ENCODE assay signal across 8 mouse cellular contexts in the genomic region with DNA sequence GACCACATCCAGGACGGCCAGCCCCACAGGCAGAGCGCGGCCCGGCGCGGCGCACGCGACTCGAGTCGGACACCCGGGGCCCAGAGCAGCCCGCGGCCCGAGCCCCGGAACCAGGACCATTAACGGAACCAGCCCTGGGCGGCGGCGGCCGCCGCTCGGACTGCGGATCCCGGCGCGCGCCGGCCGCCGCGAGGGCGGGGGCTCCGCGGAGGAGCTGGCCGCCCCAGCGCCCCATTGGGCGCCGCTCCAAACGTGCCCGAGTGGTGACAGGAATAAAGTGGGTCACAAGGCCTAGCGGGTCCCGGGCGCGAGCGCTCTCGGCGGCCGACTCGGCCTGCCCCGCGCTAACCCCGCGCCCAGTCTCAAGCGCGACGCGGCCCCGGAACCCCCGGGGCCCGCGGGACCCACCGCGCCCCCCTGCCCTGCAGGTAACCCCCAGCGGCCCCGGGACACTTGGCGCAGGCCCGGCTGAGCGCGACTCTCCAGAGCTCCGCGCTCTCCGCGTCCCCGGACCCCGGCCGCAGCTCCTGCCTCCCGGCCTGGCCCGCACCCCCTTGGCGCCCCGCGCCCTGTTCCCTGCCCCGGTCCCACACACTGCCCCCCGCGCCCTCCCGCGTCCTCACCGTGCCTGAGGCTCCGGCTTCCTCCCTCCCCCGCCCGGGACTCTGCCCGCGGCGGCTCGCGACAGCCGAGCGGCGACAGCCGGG. TPM values are rescaled to one million over a fixed set of nuclear protein-coding genes. Genes with fewer than 3 reads are reported as not detected.
DNase-seq lines count a peak whose midpoint lies in the region; ATAC-seq and TF ChIP-seq lines count a peak whose summit lies in the region.

No protein-coding gene starts in this region.

- H3K27ac ChIP-seq in hindbrain, embryonic 14.5 days = peak overlapping the region; percentile 95
- H3K27ac ChIP-seq in left cerebral cortex, adult 2 months = peak overlapping the region; percentile 89

- H3K36me3 ChIP-seq in hindbrain, embryonic 14.5 days (replicated peaks; ENCODE audit: control insufficient read depth, insufficient read depth) = no peaks in the 10 kb centered on the region

- H3K9me3 ChIP-seq in hindbrain, embryonic 14.5 days (ENCODE audit: control insufficient read depth, low read length) = no peaks in the 10 kb centered on the region

- intact Hi-C loops in left cerebral cortex, adult 2 months (cut with DNase I) = loop anchor here (2.0 to 10.0 kb wide), 6 partner anchors 79 to 237 kb away; partner anchors contain the start of genes Exoc1, Srd5a3 and Tmem165

- H3K27me3 ChIP-seq in Patski = no peaks in the 10 kb centered on the region
- no peaks in the 10 kb centered on the region for H3K27me3 ChIP-seq in hindbrain, embryonic 14.5 days (ENCODE audit: control insufficient read depth, insufficient read depth, low read length)

- DNase-seq in Patski (ENCODE audit: low read depth, low spot score) = no peak
- DNase-seq in cerebellum, adult 9-11 months = peak; percentile 85
- peak; percentile 35 to 59 for DNase-seq in frontal cortex, postnatal 25 days (ENCODE audit: low spot score in 2 of 2)
- DNase-seq in hindbrain, embryonic 14.5 days (ENCODE audit: low spot score) = peak; percentile 76
- peak; percentile 77 for DNase-seq in left cerebral cortex, adult 2 months (ENCODE audit: extremely low spot score in 1 of 2, low spot score in 2 of 2)
- DNase-seq in right cerebral cortex, adult 2 months (ENCODE audit: low spot score in 2 of 2) = peak; percentile 66 to 71
- peak; percentile 35 for DNase-seq in urinary bladder, postnatal 10 days (ENCODE audit: low spot score)

- H3K4me3 ChIP-seq in hindbrain, embryonic 14.5 days (replicated peaks; ENCODE audit: low read length) = peak overlapping the region; percentile 99
- peak overlapping the region; percentile 94 for H3K4me3 ChIP-seq in left cerebral cortex, adult 2 months

- in situ Hi-C loops in Patski (cut with MboI; ENCODE audit: low pct_unique_long_range_greater_than_20kb) = loop anchor here (10.0 kb wide), 1 partner anchor 231 kb away; no protein-coding TSS in a partner anchor

- H3K4me2 ChIP-seq in hindbrain, embryonic 14.5 days (replicated peaks) = peak overlapping the region; percentile 70

- no peak for TF ChIP-seq CTCF in Patski (IDR thresholded peaks at IDR 0.05)
- no peak for TF ChIP-seq CTCF in left cerebral cortex, adult 2 months (IDR thresholded peaks at IDR 0.05)

- CTCF ChIA-PET in Patski (lab: Charles Lee) = interaction anchor here (1.5 to 3.4 kb wide), 2 partner anchors 12 to 32 kb away, joined by 3 to 10 read pairs; no protein-coding TSS in a partner anchor

- peak; percentile 60 for ATAC-seq in Patski
- peak; percentile 77 for ATAC-seq in hindbrain, embryonic 14.5 days (ENCODE audit: low FRiP score)
- ATAC-seq in megakaryocyte, adult 5-6 weeks (ENCODE audit: poor library complexity, severe bottlenecking) = peak; percentile 72

- POLR2A ChIA-PET in Patski (lab: Charles Lee) = interaction anchor here (0.9 kb wide), 1 partner anchor 80 kb away, joined by 3 read pairs; no protein-coding TSS in a partner anchor

- peaks cover 29% of the 10 kb centered on the region for H3K4me1 ChIP-seq in hindbrain, embryonic 14.5 days (replicated peaks; ENCODE audit: control insufficient read depth, insufficient read depth, low read length)

- 1% methylated on average over 80 of the region's 100 CpGs for WGBS in hindbrain, embryonic 14.5 days

- peak overlapping the region; percentile 94 for H3K9ac ChIP-seq in hindbrain, embryonic 14.5 days

RNA-seq across cellular contexts. Expression of gene Clock, which starts 0.7 kb away (rescaled TPM):
- 28.4 TPM for polyA plus RNA-seq in Patski (2021)
- polyA plus RNA-seq in hindbrain, embryonic 14.5 days (2014; fragmentation: Nextera tagmentation; extraction: Ambion mirVana) = 16.5 and 19.2 TPM in 2 replicates
- 10 to 100 TPM; 56.7 to 56.9 TPM for total RNA-seq in left cerebral cortex, adult 2 months (2021)
- 15.5 and 18.9 TPM in 2 replicates for total RNA-seq in megakaryocyte, adult 5-6 weeks (2015)
- 20.6 and 20.8 TPM in 2 replicates for total RNA-seq in megakaryocyte, adult 5-6 weeks (2017)

RNA-seq across cellular contexts. Expression of gene Pdcl2, which starts 27.1 kb away (rescaled TPM):
- polyA plus RNA-seq in Patski (2021) = not detected
- not detected in 2 replicates for polyA plus RNA-seq in hindbrain, embryonic 14.5 days (2014; fragmentation: Nextera tagmentation; extraction: Ambion mirVana)
- not detected for total RNA-seq in left cerebral cortex, adult 2 months (2021)
- not detected in 2 replicates for total RNA-seq in megakaryocyte, adult 5-6 weeks (2015)
- not detected in 2 replicates for total RNA-seq in megakaryocyte, adult 5-6 weeks (2017)

RNA-seq across cellular contexts. Expression of gene Nmu, which starts 59.7 kb away (rescaled TPM):
- not detected for polyA plus RNA-seq in Patski (2021)
- 1.8 and 2.2 TPM in 2 replicates for polyA plus RNA-seq in hindbrain, embryonic 14.5 days (2014; fragmentation: Nextera tagmentation; extraction: Ambion mirVana)
- not detected for total RNA-seq in left cerebral cortex, adult 2 months (2021)
- total RNA-seq in megakaryocyte, adult 5-6 weeks (2015) = not detected in 2 replicates
- total RNA-seq in megakaryocyte, adult 5-6 weeks (2017) = not detected in 2 replicates
